Mouse (Mus musculus) MEL (cell line): Measurements from ENCODE around the gene Rxra. TPM values are rescaled to one million over a fixed set of nuclear protein-coding genes. Genes with fewer than 3 reads are reported as not detected.

ENCODE experiments used
- DNase-seq: peaks from one replicate; pipeline ENCODE4 v3.0.0; 2011; ENCODE audit warnings: low read depth, low spot score
- H3K27ac ChIP-seq: 2 replicates; pipeline ENCODE4 v1.5.1; 2012; ENCODE audit warnings: low read depth, mild to moderate bottlenecking, control low read depth, low read length, moderate library complexity; ENCODE audit not compliant: control insufficient read depth
- H3K27me3 ChIP-seq, 2 experiments: fragments of 150-350 bp in 1 of 2; sonication (generic) in 1 of 2; 2 replicates each; pipeline ENCODE4 v1.6.1; 2012; ENCODE audit warnings: low read length in 2 of 2, mild to moderate bottlenecking in 2 of 2, improper control_type of control experiment in 1 of 2, moderate library complexity in 1 of 2; ENCODE audit not compliant: insufficient read depth in 2 of 2, control insufficient read depth in 1 of 2
- H3K36me3 ChIP-seq, 2 experiments: 2 replicates each; pipeline ENCODE4 v1.6.1; 2012 to 2014; ENCODE audit warnings: low read length in 2 of 2, improper control_type of control experiment in 1 of 2, inconsistent platforms in 1 of 2, mild to moderate bottlenecking in 1 of 2; ENCODE audit not compliant: insufficient read depth in 2 of 2, control insufficient read depth in 1 of 2
- H3K4me1 ChIP-seq, 2 experiments: fragments of 150-350 bp in 1 of 2; sonication (generic) in 1 of 2; 2 replicates each; pipeline ENCODE4 v1.6.1; 2012; ENCODE audit warnings: low read length in 2 of 2, improper control_type of control experiment in 1 of 2, mild to moderate bottlenecking in 1 of 2; ENCODE audit not compliant: insufficient read depth in 2 of 2, control insufficient read depth in 1 of 2
- H3K4me3 ChIP-seq, 2 experiments: fragments of 150-350 bp in 1 of 2; sonication (generic) in 1 of 2; 2 replicates each; pipeline ENCODE4 v1.5.1; 2012; ENCODE audit warnings: low read depth in 2 of 2, low read length in 2 of 2, mild to moderate bottlenecking in 2 of 2, moderate library complexity in 2 of 2, control low read depth in 1 of 2, improper control_type of control experiment in 1 of 2; ENCODE audit not compliant: control insufficient read depth in 1 of 2, insufficient read depth in 1 of 2
- H3K79me2 ChIP-seq: 2 replicates; pipeline ENCODE4 v1.6.1; 2012; ENCODE audit warnings: mild to moderate bottlenecking, low read length, moderate library complexity; ENCODE audit not compliant: control insufficient read depth, poor library complexity, insufficient read depth
- H3K9ac ChIP-seq: 2 replicates; pipeline ENCODE4 v1.6.1; 2012; ENCODE audit warnings: low read depth, mild to moderate bottlenecking, control low read depth, low read length, moderate library complexity; ENCODE audit not compliant: control insufficient read depth, poor library complexity, severe bottlenecking
- H3K9me3 ChIP-seq: fragments of 150-350 bp; sonication (generic); replicated peaks from 2 replicates; pipeline ENCODE4 v1.6.1; 2012; ENCODE audit warnings: mild to moderate bottlenecking, low read length, improper control_type of control experiment, moderate library complexity; ENCODE audit not compliant: insufficient read depth
- CHD1 ChIP-seq: IDR thresholded peaks from 2 replicates; pipeline ENCODE4 v1.6.1; 2012; ENCODE audit warnings: low read depth, mild to moderate bottlenecking, inconsistent platforms, low read length, improper control_type of control experiment
- CHD2 ChIP-seq: IDR thresholded peaks from 2 replicates; pipeline ENCODE4 v1.6.1; 2011; ENCODE audit warnings: low read length, improper control_type of control experiment
- NELFE ChIP-seq: IDR thresholded peaks from 2 replicates; pipeline ENCODE4 v1.6.1; 2011; ENCODE audit warnings: low read depth, low read length, improper control_type of control experiment
- RAD21 ChIP-seq: IDR thresholded peaks from 2 replicates; pipeline ENCODE4 v1.6.1; 2011; ENCODE audit warnings: mild to moderate bottlenecking, low read depth, low read length, improper control_type of control experiment
- RCOR1 ChIP-seq: IDR thresholded peaks from 2 replicates; pipeline ENCODE4 v1.6.1; 2012; ENCODE audit warnings: low read depth, mild to moderate bottlenecking, inconsistent platforms, low read length, improper control_type of control experiment
- TCF12 ChIP-seq: IDR thresholded peaks from 2 replicates; pipeline ENCODE4 v1.6.1; 2014; ENCODE audit warnings: low read depth, mild to moderate bottlenecking, inconsistent platforms, low read length, improper control_type of control experiment, moderate library complexity
- UBTF ChIP-seq: IDR thresholded peaks from 2 replicates; pipeline ENCODE4 v1.6.1; 2012; ENCODE audit warnings: low read depth, mild to moderate bottlenecking, inconsistent platforms, low read length, improper control_type of control experiment, moderate library complexity, borderline replicate concordance; ENCODE audit not compliant: insufficient read depth
- ZC3H11A ChIP-seq: IDR thresholded peaks from 2 replicates; pipeline ENCODE4 v1.6.1; 2012; ENCODE audit warnings: low read depth, mild to moderate bottlenecking, inconsistent platforms, low read length, improper control_type of control experiment
- polyA plus RNA-seq, 2 experiments: library from polyadenylated mRNA; stranded (reverse) in 1 of 2; unstranded in 1 of 2; fragments of >175 nt in 1 of 2; fragments of >200 nt in 1 of 2; gene quantifications; 2 replicates each; pipeline versions ENCODE4 v1.2.1 to v1.2.4; 2012; ENCODE audit warnings: low replicate concordance in 2 of 2, low read depth in 1 of 2; ENCODE audit not compliant: insufficient read length in 2 of 2, insufficient read depth in 1 of 2, missing spikeins in 1 of 2
- total RNA-seq: library from RNA; depleted of rRNA; stranded (reverse); fragments of 300-350 nt; gene quantifications from 2 replicates; pipeline ENCODE4 v1.2.3, GENCODE M21; 2012

Rxra gene
- total and polyA plus RNA-seq, 3 experiments, result 11.7 to 19.6 TPM; not detected in 1

DNA sequence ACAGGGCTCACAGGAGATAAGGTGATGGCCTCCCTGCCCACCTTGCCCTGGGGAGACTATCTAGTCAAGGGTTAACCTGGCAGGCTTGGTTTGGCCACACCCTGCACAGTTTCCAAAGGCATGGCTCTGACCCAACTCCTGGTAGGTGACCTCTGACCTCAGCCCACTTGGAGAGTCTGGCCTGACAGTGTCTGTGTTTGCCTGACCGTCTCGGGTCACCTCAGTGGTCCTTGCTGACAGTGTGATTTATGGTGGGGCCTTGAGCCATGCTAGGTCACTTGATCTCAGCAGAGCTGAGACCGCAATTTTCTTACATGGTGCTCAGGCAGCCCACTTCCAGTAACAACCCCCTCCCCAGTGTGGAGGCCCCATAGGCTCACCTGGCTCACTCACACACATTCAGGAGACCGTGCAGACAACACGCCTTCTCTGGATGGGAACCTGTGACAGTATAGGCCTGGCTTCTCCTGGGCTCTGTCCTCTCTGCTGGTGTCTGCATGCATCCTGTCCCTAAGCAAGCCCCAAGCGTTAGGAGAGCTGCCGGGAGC, 96.7 kb downstream of the Rxra start:
- no peak overlapping the region for H3K27ac ChIP-seq
- no peak for DNase-seq
- H3K79me2 ChIP-seq, result no peaks in the 10 kb centered on the region
- H3K9me3 ChIP-seq, result no peaks in the 10 kb centered on the region
- no peaks in the 10 kb centered on the region for H3K4me1 ChIP-seq
- H3K36me3 ChIP-seq, result no peaks in the 10 kb centered on the region
- no peak overlapping the region for H3K9ac ChIP-seq
- no peak overlapping the region for H3K4me3 ChIP-seq
- peaks cover 0 to 2% of the 10 kb centered on the region in 2 experiments; a peak in 3 of 4 replicates for H3K27me3 ChIP-seq
- no peak for TF ChIP-seq UBTF
- no peak for TF ChIP-seq NELFE
- TF ChIP-seq ZC3H11A, result no peak
- no peak for TF ChIP-seq CHD1
- no peak for TF ChIP-seq TCF12

DNA sequence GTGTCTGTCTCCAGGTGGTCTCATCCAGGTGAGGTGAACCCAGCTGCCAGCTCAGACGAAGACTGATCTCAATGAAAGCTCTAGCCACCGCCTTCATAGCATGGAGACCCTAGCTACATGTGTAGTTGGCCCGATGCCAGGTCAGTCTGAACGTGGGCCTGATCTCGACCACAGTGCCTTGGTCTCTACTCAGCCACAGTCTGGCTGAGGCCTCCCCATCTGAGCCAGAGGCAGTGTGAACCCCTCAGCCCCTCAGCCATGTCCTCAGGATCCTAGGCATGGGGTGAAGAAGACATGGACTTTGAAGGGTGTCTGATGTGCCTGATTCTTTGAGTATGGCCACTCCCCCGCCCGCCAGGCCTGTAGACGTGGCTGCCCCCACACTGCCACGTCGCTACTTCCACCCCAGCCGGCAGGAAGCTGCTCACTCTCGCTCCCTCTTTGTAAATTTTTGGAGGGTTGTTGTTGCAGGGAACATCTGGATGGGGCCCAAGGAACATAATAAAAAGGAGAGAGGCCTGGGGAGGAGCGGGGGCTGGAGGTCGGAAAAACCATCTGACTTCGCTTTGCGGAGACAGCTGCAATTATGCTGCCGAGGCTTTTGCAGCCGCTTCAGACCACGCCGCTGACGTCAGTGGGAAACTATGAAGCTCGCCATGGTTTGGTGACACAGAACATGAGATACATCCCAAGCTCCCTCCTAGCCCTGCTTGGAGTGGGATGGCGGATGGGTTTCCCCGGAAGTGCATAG, 97.9 kb downstream of the Rxra start:
- Histone ChIP-seq H3K36me3 (no peaks in the 10 kb centered on the region), H3K79me2 (no peaks in the 10 kb centered on the region), H3K4me3 (no peak overlapping the region), H3K27ac (no peak overlapping the region), H3K27me3 (peaks cover 0 to under 1% of the 10 kb centered on the region in 2 experiments; a peak in 2 of 4 replicates), H3K9ac (no peak overlapping the region), H3K4me1 (no peaks in the 10 kb centered on the region), H3K9me3 (no peaks in the 10 kb centered on the region)
- TF ChIP-seq RCOR1, result no peak
- no peak for TF ChIP-seq UBTF
- no peak for DNase-seq

DNA sequence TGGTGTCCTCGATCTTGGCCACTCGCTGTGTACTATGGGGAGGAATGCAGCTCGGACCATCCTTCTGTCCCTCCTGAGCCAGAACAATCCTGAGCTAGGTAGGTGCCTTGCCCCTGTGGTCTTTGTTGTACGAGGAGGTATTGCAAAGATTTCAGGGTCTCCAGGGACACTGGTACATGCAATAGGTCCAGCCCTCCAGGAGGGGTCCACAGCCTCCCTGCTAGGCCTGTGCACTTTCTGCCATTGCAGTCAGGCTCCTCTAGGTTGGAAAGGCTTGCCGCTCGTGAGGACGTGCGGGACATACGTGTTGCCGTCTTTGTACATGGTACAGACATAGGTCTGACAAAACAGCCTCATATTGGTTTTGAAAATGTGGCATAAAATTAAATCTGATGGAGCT, 98.8 kb downstream of the Rxra start:
- DNase-seq, result no peak
- Histone ChIP-seq H3K27ac (no peak overlapping the region), H3K27me3 (no peaks in the 10 kb centered on the region), H3K4me3 (no peak overlapping the region), H3K9me3 (no peaks in the 10 kb centered on the region), H3K9ac (no peak overlapping the region), H3K79me2 (no peaks in the 10 kb centered on the region), H3K36me3 (no peaks in the 10 kb centered on the region), H3K4me1 (no peaks in the 10 kb centered on the region)
- TF ChIP-seq RAD21, result no peak
- no peak for TF ChIP-seq CHD2
